Comparison of ENCODE assay signal across 11 mouse cellular contexts in the genomic region with DNA sequence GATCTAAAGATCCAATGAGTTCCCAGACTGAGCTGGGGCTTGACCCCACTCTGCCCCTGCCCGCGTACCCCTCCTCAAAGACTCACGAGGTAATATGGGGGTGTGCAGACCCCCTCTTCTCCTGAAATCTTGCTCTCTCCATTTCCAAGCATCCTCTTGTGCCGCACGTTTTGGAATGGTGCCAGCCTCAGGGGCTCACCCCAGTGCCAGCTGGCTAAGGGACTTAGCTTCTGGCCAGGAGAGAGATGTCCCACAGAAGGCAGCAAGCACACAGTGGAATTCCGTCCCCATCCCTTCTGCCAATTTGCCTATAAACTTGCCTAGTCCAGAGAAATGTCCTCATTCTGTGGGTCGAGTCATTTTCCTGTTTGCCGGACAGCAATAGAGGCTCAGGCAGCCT. TPM values are rescaled to one million over a fixed set of nuclear protein-coding genes. Genes with fewer than 3 reads are reported as not detected.
DNase-seq lines count a peak whose midpoint lies in the region; ATAC-seq and TF ChIP-seq lines count a peak whose summit lies in the region.
"Had no signal": no experiment of that assay in that cellular context is flagged by ENCODE, and none has a peak within 500 bp of the region (broad histone marks: within the 10 kb centered on the region; RNA-seq: fewer than 3 reads in every experiment).

No protein-coding gene starts in this region.

- ATAC-seq in lung, embryonic 14.5 days (ENCODE audit: insufficient read depth) = no peak
- ATAC-seq in hindbrain, embryonic 15.5 days (ENCODE audit: low FRiP score, low read depth) = no peak
- ATAC-seq in midbrain, embryonic 16.5 days = no peak

- TF ChIP-seq CTCF in lung, embryonic 14.5 days (IDR thresholded peaks at IDR 0.05; ENCODE audit: low read depth) = no peak

- no peak for DNase-seq in lung, embryonic 14.5 days
- no peak for DNase-seq in lung, postnatal 14 days
- no peak for DNase-seq in forebrain, embryonic 10.5 days (ENCODE audit: extremely low spot score, low spot score)
- DNase-seq in B cell, adult 2 months = no peak
- no peak for DNase-seq in liver
- no peak for DNase-seq in yolk sac, embryonic 10.5 days (ENCODE audit: low spot score)
- DNase-seq: heart, postnatal 4 days had no signal

- no peaks in the 10 kb centered on the region for H3K9me3 ChIP-seq in lung, embryonic 14.5 days (ENCODE audit: low read depth, low read length)
- H3K9me3 ChIP-seq in forebrain, embryonic 10.5 days = no peaks in the 10 kb centered on the region
- H3K9me3 ChIP-seq in hindbrain, embryonic 15.5 days = no peaks in the 10 kb centered on the region
- H3K9me3 ChIP-seq in midbrain, embryonic 16.5 days (replicated peaks; ENCODE audit: control insufficient read depth, low read length, poor library complexity, severe bottlenecking) = no peaks in the 10 kb centered on the region

- 8% methylated on average over 8 of the region's 8 CpGs for WGBS in lung, embryonic 14.5 days
- WGBS in forebrain, embryonic 10.5 days = 10% methylated on average over 8 of the region's 8 CpGs
- 7% methylated on average over 8 of the region's 8 CpGs for WGBS in hindbrain, embryonic 15.5 days
- WGBS in midbrain, embryonic 16.5 days = 13% methylated on average over 8 of the region's 8 CpGs

- H3K4me2 ChIP-seq in lung, embryonic 14.5 days = no peak overlapping the region; the same call in 1 of the 2 replicates
- H3K4me2 ChIP-seq in hindbrain, embryonic 15.5 days = peak overlapping the region; percentile 59
- H3K4me2 ChIP-seq in midbrain, embryonic 16.5 days (ENCODE audit: low read length) = peak overlapping the region; percentile 64; the same call in 1 of the 2 replicates

- peaks cover 100% of the 10 kb centered on the region for H3K27me3 ChIP-seq in lung, embryonic 14.5 days (ENCODE audit: insufficient read depth, low read length)
- peaks cover 100% of the 10 kb centered on the region for H3K27me3 ChIP-seq in forebrain, embryonic 10.5 days (ENCODE audit: poor library complexity, severe bottlenecking)
- peaks cover 96% of the 10 kb centered on the region for H3K27me3 ChIP-seq in hindbrain, embryonic 15.5 days
- H3K27me3 ChIP-seq in midbrain, embryonic 16.5 days (ENCODE audit: control insufficient read depth, insufficient read depth, low read depth, low read length) = peaks cover 84% of the 10 kb centered on the region

- H3K4me3 ChIP-seq in lung, embryonic 14.5 days (ENCODE audit: low read depth, low read length) = peak overlapping the region; percentile 31; the same call in 1 of the 2 replicates
- peak overlapping the region; percentile 47 for H3K4me3 ChIP-seq in forebrain, embryonic 10.5 days
- peak overlapping the region; percentile 33; the same call in 1 of the 2 replicates for H3K4me3 ChIP-seq in hindbrain, embryonic 15.5 days
- no peak overlapping the region for H3K4me3 ChIP-seq in midbrain, embryonic 16.5 days (ENCODE audit: low read depth, low read length)

- no peaks in the 10 kb centered on the region for H3K4me1 ChIP-seq in lung, embryonic 14.5 days (ENCODE audit: insufficient read depth)
- peaks cover 84% of the 10 kb centered on the region for H3K4me1 ChIP-seq in forebrain, embryonic 10.5 days
- peaks cover 21% of the 10 kb centered on the region for H3K4me1 ChIP-seq in hindbrain, embryonic 15.5 days (replicated peaks)
- H3K4me1 ChIP-seq in midbrain, embryonic 16.5 days (ENCODE audit: control insufficient read depth, insufficient read depth, low read length) = peaks cover 10% of the 10 kb centered on the region; the same call in 1 of the 2 replicates

- H3K36me3 ChIP-seq in lung, embryonic 14.5 days (ENCODE audit: insufficient read depth) = no peaks in the 10 kb centered on the region
- H3K36me3 ChIP-seq in forebrain, embryonic 10.5 days (replicated peaks) = no peaks in the 10 kb centered on the region
- H3K36me3 ChIP-seq in hindbrain, embryonic 15.5 days = no peaks in the 10 kb centered on the region
- H3K36me3 ChIP-seq in midbrain, embryonic 16.5 days (ENCODE audit: control insufficient read depth, insufficient read depth, low read length) = no peaks in the 10 kb centered on the region

- no peak overlapping the region for H3K27ac ChIP-seq in lung, embryonic 14.5 days (ENCODE audit: low read depth)
- H3K27ac ChIP-seq in forebrain, embryonic 10.5 days = peak overlapping the region; percentile 69; the same call in 1 of the 2 replicates
- no peak overlapping the region for H3K27ac ChIP-seq in hindbrain, embryonic 15.5 days (replicated peaks)
- no peak overlapping the region for H3K27ac ChIP-seq in midbrain, embryonic 16.5 days (ENCODE audit: low read length)

- no peak overlapping the region for H3K9ac ChIP-seq in lung, embryonic 14.5 days
- H3K9ac ChIP-seq in hindbrain, embryonic 15.5 days = no peak overlapping the region
- H3K9ac ChIP-seq in midbrain, embryonic 16.5 days (ENCODE audit: low read depth, low read length) = no peak overlapping the region

RNA-seq across cellular contexts. Expression of a gene that starts 0.8 kb away (rescaled TPM):
- polyA plus RNA-seq in lung, embryonic 14.5 days (2014; fragmentation: Nextera tagmentation; extraction: Ambion mirVana) = not detected in 2 replicates
- polyA plus RNA-seq in forebrain, embryonic 10.5 days (2016; fragmentation: Nextera tagmentation; extraction: Ambion mirVana) = 13.5 and 18.5 TPM in 2 replicates
- 1.5 and 16.1 TPM in 2 replicates for polyA plus RNA-seq in hindbrain, embryonic 15.5 days (2015; fragmentation: Nextera tagmentation; extraction: Ambion mirVana)
- polyA plus RNA-seq in midbrain, embryonic 16.5 days (2015; fragmentation: Nextera tagmentation; extraction: Ambion mirVana) = 2.3 and 3.2 TPM in 2 replicates
- polyA plus RNA-seq: large intestine, adult 2 months; liver, adult 2 months had no signal

RNA-seq across cellular contexts. Expression of a gene that starts 43.6 kb away (rescaled TPM):
- polyA plus RNA-seq in lung, embryonic 14.5 days (2014; fragmentation: Nextera tagmentation; extraction: Ambion mirVana) = 9.0 and 9.8 TPM in 2 replicates
- 2.3 and 2.7 TPM in 2 replicates for polyA plus RNA-seq in forebrain, embryonic 10.5 days (2016; fragmentation: Nextera tagmentation; extraction: Ambion mirVana)
- polyA plus RNA-seq in hindbrain, embryonic 15.5 days (2015; fragmentation: Nextera tagmentation; extraction: Ambion mirVana) = 6.2 and 19.7 TPM in 2 replicates
- polyA plus RNA-seq in midbrain, embryonic 16.5 days (2015; fragmentation: Nextera tagmentation; extraction: Ambion mirVana) = 12.3 and 21.0 TPM in 2 replicates
